Mouse (Mus musculus): ENCODE measurements at regions not wholly inside any gene's neighbourhood (a gene's known extent, or its start where the extent isn't known, plus 50 kb on each side); places are given as distances from the start of the nearest gene placed in this dataset.

DNA sequence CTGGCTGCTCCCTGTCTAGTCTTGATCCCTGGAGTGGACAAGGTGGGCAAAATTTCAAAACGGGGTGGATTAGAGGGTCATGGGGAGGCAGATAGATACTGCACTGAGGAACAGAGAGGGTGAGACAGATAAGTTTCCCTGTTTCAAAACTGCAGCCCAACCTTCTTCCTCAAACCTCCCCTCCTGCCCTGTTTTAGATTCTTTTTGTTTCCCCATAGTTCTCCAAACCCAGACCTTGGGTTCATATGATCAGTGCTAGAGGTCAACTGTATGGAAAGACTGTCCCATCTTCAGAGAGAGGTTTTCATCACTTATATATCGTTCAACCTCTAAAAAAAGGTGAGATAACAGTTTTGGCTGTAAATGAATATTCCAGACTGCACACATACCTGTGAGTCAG is 152.1 kb upstream of the Spdye4c start:
- 0 out of 2 replicates have a peak, but pooled peaks cover 2% of the 10 kb centered on the region for H3K27me3 ChIP-seq (ENCODE audit: insufficient read depth, low read length)
- no peak overlapping the region for H3K9ac ChIP-seq (replicated peaks; ENCODE audit: low read length)
- peaks cover 16% of the 10 kb centered on the region for H3K4me1 ChIP-seq (ENCODE audit: insufficient read depth, low read length)
- no peak overlapping the region for H3K27ac ChIP-seq (ENCODE audit: low read length)
- 85% methylated on average over 2 of the region's 2 CpGs for WGBS
- no peak for ATAC-seq (ENCODE audit: low FRiP score, low TSS enrichment)
- no peak overlapping the region for H3K4me3 ChIP-seq (ENCODE audit: low read length)
- H3K36me3 ChIP-seq (ENCODE audit: insufficient read depth, low read length), result no peaks in the 10 kb centered on the region
- H3K4me2 ChIP-seq (replicated peaks; ENCODE audit: low read depth, low read length), result no peak overlapping the region
- 0 out of 2 replicates have a peak, but pooled peaks cover 2% of the 10 kb centered on the region for H3K9me3 ChIP-seq (ENCODE audit: low read length)

DNA sequence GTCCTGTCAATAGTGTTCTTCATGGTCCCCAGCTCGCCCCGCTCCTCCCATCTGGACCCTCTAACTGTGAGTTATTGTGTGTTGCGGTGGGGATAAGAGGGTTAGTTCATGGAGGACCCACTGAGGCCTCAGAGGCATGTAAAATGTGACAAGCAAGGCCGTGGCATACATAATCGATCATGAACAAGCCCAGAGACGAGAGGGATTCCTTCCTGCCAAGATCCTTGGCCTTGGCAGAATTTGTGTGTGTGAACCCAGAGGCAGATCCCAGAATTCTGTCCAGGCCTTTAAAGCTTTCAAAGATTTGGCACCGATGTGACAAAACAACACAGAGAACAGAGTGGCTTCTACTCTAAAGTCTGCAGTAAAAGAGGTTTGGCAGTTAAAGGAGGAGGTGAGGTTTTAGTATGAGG is 146.4 kb upstream of the Spdye4c start:
- H3K27ac ChIP-seq (ENCODE audit: low read length), result no peak overlapping the region
- 50% methylated on average over 7 of the region's 7 CpGs for WGBS
- ATAC-seq (ENCODE audit: low FRiP score, low TSS enrichment), result no peak

DNA sequence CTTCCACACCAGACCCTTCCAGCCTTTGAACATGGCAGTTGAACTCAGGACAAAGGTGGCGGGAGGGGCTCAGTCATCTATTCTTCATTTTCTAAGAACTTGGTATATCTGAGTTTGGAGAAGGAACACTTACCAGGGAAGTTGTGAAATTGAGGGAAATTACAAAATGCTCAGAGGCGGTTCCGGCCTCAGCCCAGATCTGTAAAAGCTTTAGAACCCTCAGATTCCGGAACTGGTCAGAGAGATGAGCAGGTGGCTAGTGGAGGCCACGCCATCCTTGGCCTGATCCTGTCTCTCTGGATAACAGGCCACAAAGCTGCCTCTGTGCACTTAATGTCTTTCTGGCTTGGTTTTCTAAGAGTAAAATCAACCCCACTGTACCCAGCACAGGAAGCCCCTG is 145.6 kb upstream of the Spdye4c start:
- no peaks in the 10 kb centered on the region for H3K9me3 ChIP-seq (ENCODE audit: low read length)
- no peak overlapping the region for H3K4me2 ChIP-seq (replicated peaks; ENCODE audit: low read depth, low read length)
- H3K9ac ChIP-seq (replicated peaks; ENCODE audit: low read length), result no peak overlapping the region
- H3K4me1 ChIP-seq (ENCODE audit: insufficient read depth, low read length), result no peaks in the 10 kb centered on the region
- H3K27me3 ChIP-seq (ENCODE audit: insufficient read depth, low read length), result 0 out of 2 replicates have a peak, but pooled peaks cover 2% of the 10 kb centered on the region
- 93% methylated on average over 5 of the region's 5 CpGs for WGBS
- H3K4me3 ChIP-seq (ENCODE audit: low read length), result no peak overlapping the region
- ATAC-seq (ENCODE audit: low FRiP score, low TSS enrichment), result no peak
- no peak overlapping the region for H3K27ac ChIP-seq (ENCODE audit: low read length)
- no peaks in the 10 kb centered on the region for H3K36me3 ChIP-seq (ENCODE audit: insufficient read depth, low read length)

More for the DNA sequence above, 146.4 kb upstream of the Spdye4c start:
- Histone ChIP-seq H3K27me3 (ENCODE audit: insufficient read depth, low read length) (0 out of 2 replicates have a peak, but pooled peaks cover 2% of the 10 kb centered on the region), H3K4me2 (replicated peaks; ENCODE audit: low read depth, low read length) (no peak overlapping the region), H3K36me3 (ENCODE audit: insufficient read depth, low read length) (no peaks in the 10 kb centered on the region), H3K9ac (replicated peaks; ENCODE audit: low read length) (no peak overlapping the region), H3K4me3 (ENCODE audit: low read length) (no peak overlapping the region), H3K9me3 (ENCODE audit: low read length) (0 out of 2 replicates have a peak, but pooled peaks cover 2% of the 10 kb centered on the region), H3K4me1 (ENCODE audit: insufficient read depth, low read length) (no peaks in the 10 kb centered on the region)

DNA sequence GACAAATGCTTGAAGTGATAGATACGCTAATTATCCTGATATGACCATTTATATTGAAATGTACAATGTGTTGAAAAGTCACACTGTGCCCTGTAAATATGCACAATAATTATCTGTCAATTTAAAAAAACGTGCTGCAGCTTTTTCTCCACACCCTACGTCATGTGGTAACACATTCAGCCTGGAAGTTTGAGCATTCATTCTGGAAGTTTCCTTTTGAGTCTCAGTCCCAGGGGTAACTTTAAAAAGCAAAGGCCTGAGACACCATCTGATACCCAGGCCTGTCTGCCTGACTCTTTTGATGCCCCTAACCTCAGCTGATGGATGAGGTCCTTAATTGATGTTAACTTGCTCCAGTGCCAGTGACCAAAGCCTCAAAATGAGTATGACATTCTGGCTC is 141.7 kb upstream of the Spdye4c start:
- ATAC-seq (ENCODE audit: low FRiP score, low TSS enrichment), result no peak
- Histone ChIP-seq H3K9ac (replicated peaks; ENCODE audit: low read length) (no peak overlapping the region), H3K4me1 (ENCODE audit: insufficient read depth, low read length) (no peaks in the 10 kb centered on the region), H3K36me3 (ENCODE audit: insufficient read depth, low read length) (no peaks in the 10 kb centered on the region), H3K27me3 (ENCODE audit: insufficient read depth, low read length) (no peaks in the 10 kb centered on the region), H3K27ac (ENCODE audit: low read length) (no peak overlapping the region), H3K9me3 (ENCODE audit: low read length) (no peaks in the 10 kb centered on the region), H3K4me2 (replicated peaks; ENCODE audit: low read depth, low read length) (no peak overlapping the region), H3K4me3 (ENCODE audit: low read length) (no peak overlapping the region)
- WGBS, result 75% methylated on average over 3 of the region's 3 CpGs

DNA sequence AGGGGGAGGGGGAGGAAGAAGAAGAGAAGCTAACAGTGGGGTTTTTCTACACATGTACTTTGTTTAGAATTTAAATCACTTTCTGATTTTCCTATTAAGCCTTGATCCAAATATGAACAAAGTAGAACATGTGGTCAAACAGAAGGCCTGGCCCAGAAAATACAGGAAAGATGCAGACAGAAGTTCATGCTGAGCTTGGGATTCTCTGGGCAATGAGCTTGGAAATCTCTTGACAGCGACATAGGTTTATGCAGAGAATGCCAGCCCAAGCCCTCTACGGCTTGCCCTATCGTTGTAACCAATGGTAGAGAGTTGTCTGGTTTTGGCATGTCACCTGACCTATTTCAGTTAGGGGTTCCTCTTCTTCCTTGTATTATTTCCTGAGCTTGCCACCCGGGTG is 141.0 kb upstream of the Spdye4c start:
- H3K9ac ChIP-seq (replicated peaks; ENCODE audit: low read length), result no peak overlapping the region
- no peak overlapping the region for H3K4me3 ChIP-seq (ENCODE audit: low read length)
- H3K4me1 ChIP-seq (ENCODE audit: insufficient read depth, low read length), result no peaks in the 10 kb centered on the region
- WGBS, result 85% methylated on average over 4 of the region's 4 CpGs
- no peak overlapping the region for H3K27ac ChIP-seq (ENCODE audit: low read length)
- no peaks in the 10 kb centered on the region for H3K36me3 ChIP-seq (ENCODE audit: insufficient read depth, low read length)
- no peaks in the 10 kb centered on the region for H3K9me3 ChIP-seq (ENCODE audit: low read length)
- H3K4me2 ChIP-seq (replicated peaks; ENCODE audit: low read depth, low read length), result no peak overlapping the region
- ATAC-seq (ENCODE audit: low FRiP score, low TSS enrichment), result no peak
- no peaks in the 10 kb centered on the region for H3K27me3 ChIP-seq (ENCODE audit: insufficient read depth, low read length)

DNA sequence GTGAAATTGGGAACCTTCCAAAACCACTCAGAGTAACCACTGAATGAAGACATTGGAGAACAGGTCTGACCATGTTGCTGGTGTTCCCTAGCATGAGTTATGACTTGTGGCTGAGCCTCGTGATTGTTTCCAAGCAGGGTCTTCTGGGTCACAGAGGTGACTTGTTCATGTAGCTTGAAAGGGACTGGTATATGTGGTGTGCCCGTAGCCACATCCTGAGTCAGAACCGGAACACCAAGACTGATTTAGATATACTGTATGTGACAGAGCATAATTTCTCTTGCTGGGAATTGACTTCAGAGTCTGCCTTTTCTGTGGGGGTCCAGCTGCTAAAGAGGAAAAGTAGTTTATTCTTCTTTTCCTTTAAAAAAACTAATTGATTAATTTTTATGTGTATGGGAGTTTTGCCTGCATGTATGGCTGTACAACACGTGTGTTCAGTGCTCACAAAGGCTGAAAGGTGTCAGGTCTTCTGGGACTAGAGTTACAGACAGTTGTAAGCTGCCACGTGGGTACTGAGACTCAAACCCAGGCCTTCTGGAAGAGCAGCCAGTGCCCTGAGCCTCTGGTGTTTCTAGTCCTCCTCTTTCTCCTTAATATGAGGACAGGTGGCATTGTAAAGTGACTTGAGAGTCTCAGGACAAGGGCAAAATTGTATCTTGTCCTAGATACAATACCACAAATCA is 139.3 kb upstream of the Spdye4c start:
- H3K4me3 ChIP-seq (ENCODE audit: low read length), result no peak overlapping the region
- WGBS, result 48% methylated on average over 5 of the region's 5 CpGs
- ATAC-seq (ENCODE audit: low FRiP score, low TSS enrichment), result no peak
- no peaks in the 10 kb centered on the region for H3K9me3 ChIP-seq (ENCODE audit: low read length)
- no peak overlapping the region for H3K27ac ChIP-seq (ENCODE audit: low read length)
- H3K27me3 ChIP-seq (ENCODE audit: insufficient read depth, low read length), result no peaks in the 10 kb centered on the region
- no peak overlapping the region for H3K9ac ChIP-seq (replicated peaks; ENCODE audit: low read length)
- H3K36me3 ChIP-seq (ENCODE audit: insufficient read depth, low read length), result no peaks in the 10 kb centered on the region
- no peak overlapping the region for H3K4me2 ChIP-seq (replicated peaks; ENCODE audit: low read depth, low read length)
- no peaks in the 10 kb centered on the region for H3K4me1 ChIP-seq (ENCODE audit: insufficient read depth, low read length)

DNA sequence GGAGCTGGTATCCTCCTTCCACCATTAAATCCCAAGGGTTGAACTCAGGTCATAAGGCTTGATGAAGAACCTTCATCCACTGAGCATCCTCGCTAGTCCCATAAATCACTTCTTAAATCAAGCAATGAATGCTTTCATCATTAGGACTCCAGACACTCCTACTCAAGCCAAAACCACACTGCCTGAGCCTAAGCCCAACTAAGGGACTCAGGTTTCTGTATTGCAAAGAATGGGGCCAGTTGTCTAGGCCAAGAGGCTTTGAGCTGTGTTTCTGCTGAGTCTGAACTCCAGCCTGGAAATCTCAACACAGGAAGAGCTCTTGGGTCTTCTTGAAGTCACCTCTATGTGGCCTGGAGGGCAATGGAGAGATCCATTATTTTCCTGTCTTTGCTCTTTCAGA is 138.4 kb upstream of the Spdye4c start:
- H3K27ac ChIP-seq (ENCODE audit: low read length), result no peak overlapping the region
- no peak for ATAC-seq (ENCODE audit: low FRiP score, low TSS enrichment)
- H3K9ac ChIP-seq (replicated peaks; ENCODE audit: low read length), result no peak overlapping the region
- H3K27me3 ChIP-seq (ENCODE audit: insufficient read depth, low read length), result no peaks in the 10 kb centered on the region
- H3K9me3 ChIP-seq (ENCODE audit: low read length), result no peaks in the 10 kb centered on the region
- H3K4me1 ChIP-seq (ENCODE audit: insufficient read depth, low read length), result no peaks in the 10 kb centered on the region
- H3K4me2 ChIP-seq (replicated peaks; ENCODE audit: low read depth, low read length), result no peak overlapping the region
- no peak overlapping the region for H3K4me3 ChIP-seq (ENCODE audit: low read length)
- WGBS, result 60% methylated on average over 1 of the region's 1 CpGs
- H3K36me3 ChIP-seq (ENCODE audit: insufficient read depth, low read length), result no peaks in the 10 kb centered on the region

DNA sequence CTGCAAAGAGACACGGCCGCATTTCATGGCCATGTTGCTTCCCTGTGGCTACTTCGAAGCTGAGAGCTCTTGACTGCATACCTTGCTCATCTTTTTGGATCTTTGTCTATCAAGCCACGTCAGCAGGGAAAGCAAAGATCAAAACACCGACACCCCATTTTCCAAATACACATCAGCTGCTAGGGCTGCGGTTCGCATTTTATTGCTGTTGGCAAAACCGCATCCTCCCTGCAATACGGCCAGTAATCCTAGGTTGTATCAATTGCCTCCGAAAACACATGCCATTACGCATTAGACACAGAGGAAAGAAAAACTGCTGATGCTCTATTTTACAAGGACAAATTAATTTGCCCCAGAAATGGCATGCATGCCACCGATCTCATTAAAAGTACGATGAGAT is 136.5 kb upstream of the Spdye4c start:
- WGBS, result 84% methylated on average over 13 of the region's 13 CpGs
- Histone ChIP-seq H3K4me1 (ENCODE audit: insufficient read depth, low read length) (no peaks in the 10 kb centered on the region), H3K9me3 (ENCODE audit: low read length) (no peaks in the 10 kb centered on the region), H3K27me3 (ENCODE audit: insufficient read depth, low read length) (no peaks in the 10 kb centered on the region), H3K27ac (ENCODE audit: low read length) (no peak overlapping the region), H3K36me3 (ENCODE audit: insufficient read depth, low read length) (no peaks in the 10 kb centered on the region), H3K9ac (replicated peaks; ENCODE audit: low read length) (no peak overlapping the region), H3K4me2 (replicated peaks; ENCODE audit: low read depth, low read length) (no peak overlapping the region), H3K4me3 (ENCODE audit: low read length) (no peak overlapping the region)
- no peak for ATAC-seq (ENCODE audit: low FRiP score, low TSS enrichment)

DNA sequence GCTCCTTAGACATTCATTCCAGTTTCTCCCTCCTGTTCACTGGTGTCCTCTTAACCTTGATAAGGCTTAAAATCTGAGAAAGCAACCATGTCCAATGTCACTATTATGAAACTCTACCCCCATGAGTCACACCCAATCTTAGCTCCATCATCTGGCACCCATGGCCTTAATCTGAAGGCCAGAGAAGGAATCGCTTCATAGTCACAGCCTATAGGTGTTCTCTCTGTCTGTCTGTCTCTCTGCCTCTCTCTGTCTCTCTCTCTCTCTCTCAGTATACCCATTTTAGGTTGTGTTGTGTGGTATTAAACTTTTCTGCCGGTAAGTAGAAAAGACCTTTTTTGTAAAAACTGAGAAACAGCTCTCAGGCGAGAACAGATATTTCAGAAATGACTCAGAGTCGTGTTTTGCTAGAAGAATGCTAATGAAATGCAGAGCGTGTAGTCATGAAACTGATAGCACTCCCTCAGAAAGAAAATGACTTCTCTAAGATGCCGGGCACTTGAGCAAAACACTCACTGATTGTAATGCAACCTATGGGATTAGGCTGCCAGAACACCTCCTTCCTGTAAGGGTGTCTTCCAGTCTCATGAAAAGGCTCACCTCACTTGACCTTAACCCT is 133.3 kb upstream of the Spdye4c start:
- ATAC-seq (ENCODE audit: low FRiP score, low TSS enrichment), result no peak
- Histone ChIP-seq H3K27me3 (ENCODE audit: insufficient read depth, low read length) (no peaks in the 10 kb centered on the region), H3K36me3 (ENCODE audit: insufficient read depth, low read length) (no peaks in the 10 kb centered on the region), H3K9me3 (ENCODE audit: low read length) (no peaks in the 10 kb centered on the region), H3K9ac (replicated peaks; ENCODE audit: low read length) (no peak overlapping the region), H3K4me3 (ENCODE audit: low read length) (no peak overlapping the region), H3K27ac (ENCODE audit: low read length) (no peak overlapping the region), H3K4me1 (ENCODE audit: insufficient read depth, low read length) (no peaks in the 10 kb centered on the region), H3K4me2 (replicated peaks; ENCODE audit: low read depth, low read length) (no peak overlapping the region)
- 60% methylated on average over 6 of the region's 6 CpGs for WGBS

DNA sequence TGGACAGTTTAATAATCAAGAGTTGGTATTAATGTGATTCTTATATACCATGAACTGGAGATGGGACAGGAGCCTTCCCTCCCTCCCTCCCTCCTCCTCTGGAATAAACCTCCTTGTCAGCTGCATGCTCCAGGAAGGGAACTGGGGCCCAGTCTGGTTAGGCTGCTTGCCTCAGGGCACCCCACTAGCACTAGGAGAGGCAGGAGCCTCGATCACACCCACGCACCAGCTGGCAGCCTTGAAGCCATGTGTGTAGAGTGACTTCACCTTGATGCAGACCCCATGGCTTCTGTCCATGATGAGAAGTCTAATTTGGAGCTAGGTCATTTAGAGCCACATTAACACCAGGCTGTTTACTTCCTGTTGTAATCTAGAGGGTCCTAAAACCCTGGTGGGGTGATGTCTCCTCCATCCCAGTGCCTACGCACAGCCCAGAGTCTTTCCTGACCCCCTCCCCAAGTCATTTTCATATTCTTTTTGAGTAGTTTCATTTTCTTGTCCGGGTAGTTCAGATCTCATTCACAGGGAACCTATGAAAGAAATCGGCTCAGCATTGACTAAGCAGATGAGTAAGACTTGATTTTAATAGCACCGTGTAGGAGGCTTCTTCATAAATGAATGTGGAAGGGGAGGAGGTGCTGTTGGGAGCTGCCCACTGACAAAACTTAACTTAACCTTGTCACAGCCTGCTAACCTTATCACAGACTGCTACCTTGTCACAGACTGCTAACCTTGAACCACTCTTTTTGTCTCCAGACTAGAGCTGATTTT is 125.6 kb upstream of the Spdye4c start:
- H3K9me3 ChIP-seq (ENCODE audit: low read length), result no peaks in the 10 kb centered on the region
- no peak overlapping the region for H3K9ac ChIP-seq (replicated peaks; ENCODE audit: low read length)
- no peak overlapping the region for H3K4me2 ChIP-seq (replicated peaks; ENCODE audit: low read depth, low read length)
- no peaks in the 10 kb centered on the region; the same call in 1 of the 2 replicates for H3K4me1 ChIP-seq (ENCODE audit: insufficient read depth, low read length)
- no peak for ATAC-seq (ENCODE audit: low FRiP score, low TSS enrichment)
- WGBS, result 60% methylated on average over 6 of the region's 6 CpGs
- H3K27me3 ChIP-seq (ENCODE audit: insufficient read depth, low read length), result no peaks in the 10 kb centered on the region
- H3K4me3 ChIP-seq (ENCODE audit: low read length), result no peak overlapping the region
- H3K36me3 ChIP-seq (ENCODE audit: insufficient read depth, low read length), result no peaks in the 10 kb centered on the region
- no peak overlapping the region for H3K27ac ChIP-seq (ENCODE audit: low read length)
